Mouse (Mus musculus) testis, adult 2 months (tissue): ENCODE results near the gene Ctsm.

ENCODE experiments used
- CTCF ChIP-seq: fragments of 200-500 bp; IDR thresholded peaks from 2 replicates; pipeline ENCODE4 v1.5.1; 2012; ENCODE audit warnings: low read depth, mild to moderate bottlenecking, inconsistent platforms, low read length, moderate library complexity; ENCODE audit not compliant: control insufficient read depth, insufficient read depth, insufficient replicate concordance
- POLR2A ChIP-seq: fragments of 200-500 bp; IDR thresholded peaks from 2 replicates; pipeline ENCODE4 v1.6.1; 2012; ENCODE audit warnings: low read depth, mild to moderate bottlenecking, inconsistent platforms, low read length, moderate library complexity; ENCODE audit not compliant: control insufficient read depth

GRCm38 (mm10) chr13:61570027-61570426 lies 28.4 kb upstream of the Ctsm start, which contains the start of gene Cts3:
- TF ChIP-seq CTCF: no peak
- no peak for TF ChIP-seq POLR2A
